In genomic region chr13:55727120-55727838, GRCm38 (mm10) we compare ENCODE assay signal across 8 mouse cellular contexts. TPM values are rescaled to one million over a fixed set of nuclear protein-coding genes. Genes with fewer than 3 reads are reported as not detected.
DNase-seq lines count a peak whose midpoint lies in the region; ATAC-seq and TF ChIP-seq lines count a peak whose summit lies in the region.

Pcbd2 (plus strand) TSS chr13:55727368.

- H3K4me2 ChIP-seq in hindbrain, postnatal 0 days (ENCODE audit: low read depth, low read length): peak within 1 kb of the TSS; percentile 74

- H3K4me3 ChIP-seq in cortical plate, adult 2 months (ENCODE audit: insufficient read depth, low read length): peak within 1 kb of the TSS; percentile 92
- H3K4me3 ChIP-seq in hindbrain, postnatal 0 days (ENCODE audit: low read length): peak within 1 kb of the TSS; percentile 52

- H3K36me3 ChIP-seq in hindbrain, postnatal 0 days (ENCODE audit: insufficient read depth, low read length): peaks cover 9% of the 10 kb centered on the region; the same call in 1 of the 2 replicates

- peak; percentile 94 for ATAC-seq in hindbrain, postnatal 0 days

- peak within 1 kb of the TSS; percentile 64 for H3K9ac ChIP-seq in hindbrain, postnatal 0 days (replicated peaks; ENCODE audit: low read length)

- H3K4me1 ChIP-seq in cortical plate, adult 2 months (ENCODE audit: control insufficient read depth, insufficient read depth, low read length): no peaks in the 10 kb centered on the region
- no peaks in the 10 kb centered on the region for H3K4me1 ChIP-seq in hindbrain, postnatal 0 days (ENCODE audit: insufficient read depth, low read length)

- peak; percentile 69 for DNase-seq in adipocyte (ENCODE audit: low spot score)
- DNase-seq in gastrocnemius, adult 8-10 months (ENCODE audit: low spot score in 2 of 2): peak; percentile 71 to 79
- peak; percentile 89 for DNase-seq in hindbrain, postnatal 0 days (ENCODE audit: low spot score)
- DNase-seq in left cerebral cortex, adult 18-20 months (ENCODE audit: low spot score in 2 of 2): peak; percentile 66 to 83
- peak; percentile 92 to 94 for DNase-seq in lung, postnatal 4 days
- peak; percentile 90 for DNase-seq in retina, postnatal 1 day
- peak; percentile 79 to 81 for DNase-seq in urinary bladder, adult 18-20 months (ENCODE audit: low spot score in 2 of 2)

- no peak for TF ChIP-seq CTCF in cortical plate, adult 2 months (IDR thresholded peaks at IDR 0.05; ENCODE audit: extremely low read depth, insufficient read depth, low read length)
- no peak for TF ChIP-seq CTCF in hindbrain, postnatal 0 days (IDR thresholded peaks at IDR 0.05; ENCODE audit: low read depth)

- H3K27ac ChIP-seq in cortical plate, adult 2 months (ENCODE audit: insufficient read depth, low read length): peak within 1 kb of the TSS; percentile 97
- peak within 1 kb of the TSS; percentile 96 for H3K27ac ChIP-seq in hindbrain, postnatal 0 days

- TF ChIP-seq POLR2A in cortical plate, adult 2 months (IDR thresholded peaks at IDR 0.05; ENCODE audit: extremely low read depth, insufficient read depth, low read length): peak; percentile 14; the same call in 1 of the 2 replicates

- under 1% methylated on average over 62 of the region's 73 CpGs for WGBS in hindbrain, postnatal 0 days

- H3K27me3 ChIP-seq in hindbrain, postnatal 0 days (ENCODE audit: insufficient read depth, low read length): no peaks in the 10 kb centered on the region

- no peaks in the 10 kb centered on the region for H3K9me3 ChIP-seq in hindbrain, postnatal 0 days (ENCODE audit: low read length)

RNA-seq across cellular contexts. Expression of gene Pcbd2, which starts in this region (rescaled TPM):
- polyA plus RNA-seq in cortical plate, adult 2 months (2012; rRNA removed): 31.6 and 32.2 TPM in 2 replicates
- total RNA-seq in gastrocnemius, adult 8-10 months (2022): 10 to 100 TPM; 17.5 to 22.8 (median 19.3) TPM
- 4.9 and 11.0 TPM in 2 replicates for total RNA-seq in hindbrain, postnatal 0 days (2014; rRNA removed)
- polyA plus RNA-seq in hindbrain, postnatal 0 days (2015; fragmentation: Nextera tagmentation; extraction: Ambion mirVana): 32.1 and 35.6 TPM in 2 replicates
- total RNA-seq in left cerebral cortex, adult 18-20 months (2021): 10 to 100 TPM; 28.1 to 29.8 TPM

Comparison
In these comparisons a context has a peak if more than half of its experiments do, and no peak if none do; other contexts are left out.
1. Peak in every context shown above with its lines: DNase-seq, ATAC-seq, H3K4me3 ChIP-seq and H3K27ac ChIP-seq.